8 mouse cellular contexts compared by ENCODE assay signal in genomic region chr15:80709593-80709992, GRCm38 (mm10). TPM values are rescaled to one million over a fixed set of nuclear protein-coding genes. Genes with fewer than 3 reads are reported as not detected.
DNase-seq lines count a peak whose midpoint lies in the region; ATAC-seq lines count a peak whose summit lies in the region.

No protein-coding gene starts in this region.

- no peaks in the 10 kb centered on the region for H3K27me3 ChIP-seq in limb, embryonic 13.5 days
- H3K27me3 ChIP-seq in limb, embryonic 10.5 days (ENCODE audit: low read depth, poor library complexity, severe bottlenecking) = no peaks in the 10 kb centered on the region
- no peaks in the 10 kb centered on the region for H3K27me3 ChIP-seq in neural tube, embryonic 15.5 days (replicated peaks)

- intact Hi-C loops in gastrocnemius, postnatal 36 days (cut with DNase I) = loop anchor here (5.0 kb wide), 4 partner anchors 73 to 238 kb away; partner anchors contain the start of gene Adsl

- no peaks in the 10 kb centered on the region for H3K9me3 ChIP-seq in limb, embryonic 13.5 days
- no peaks in the 10 kb centered on the region for H3K9me3 ChIP-seq in limb, embryonic 10.5 days (replicated peaks)
- H3K9me3 ChIP-seq in neural tube, embryonic 15.5 days (replicated peaks) = no peaks in the 10 kb centered on the region

- no peak for ATAC-seq in limb, embryonic 13.5 days (ENCODE audit: low FRiP score, low read depth)
- no peak for ATAC-seq in neural tube, embryonic 15.5 days (ENCODE audit: low FRiP score)

- H3K36me3 ChIP-seq in limb, embryonic 13.5 days = no peaks in the 10 kb centered on the region
- H3K36me3 ChIP-seq in limb, embryonic 10.5 days = no peaks in the 10 kb centered on the region
- H3K36me3 ChIP-seq in neural tube, embryonic 15.5 days = no peaks in the 10 kb centered on the region

- H3K4me1 ChIP-seq in limb, embryonic 13.5 days = peaks cover 45% of the 10 kb centered on the region
- H3K4me1 ChIP-seq in limb, embryonic 10.5 days = peaks cover 24% of the 10 kb centered on the region
- peaks cover 42% of the 10 kb centered on the region for H3K4me1 ChIP-seq in neural tube, embryonic 15.5 days

- H3K9ac ChIP-seq in limb, embryonic 13.5 days = no peak overlapping the region
- no peak overlapping the region for H3K9ac ChIP-seq in neural tube, embryonic 15.5 days (replicated peaks)

- DNase-seq in limb, embryonic 10.5 days (ENCODE audit: low spot score) = no peak
- peak; percentile 48 to 69 for DNase-seq in adrenal gland, postnatal 36 days
- peak; percentile 31 to 36 for DNase-seq in gastrocnemius, postnatal 36 days
- DNase-seq in kidney, postnatal 25 days = peak; percentile 60 to 61
- DNase-seq in thymus, postnatal 10 days (ENCODE audit: low spot score in 2 of 2) = no peak
- no peak for DNase-seq in c-Kit-positive CD71-positive TER-119-positive erythroid progenitor cells, embryonic 14.5 days (ENCODE audit: low spot score)

- no peak overlapping the region for H3K4me3 ChIP-seq in limb, embryonic 13.5 days
- H3K4me3 ChIP-seq in limb, embryonic 10.5 days = no peak overlapping the region
- no peak overlapping the region for H3K4me3 ChIP-seq in neural tube, embryonic 15.5 days (replicated peaks)

- 0 out of 2 replicates have a peak overlapping the region, but pooled peaks have one; percentile 3 for H3K4me2 ChIP-seq in limb, embryonic 13.5 days (replicated peaks)
- no peak overlapping the region for H3K4me2 ChIP-seq in neural tube, embryonic 15.5 days

- H3K27ac ChIP-seq in limb, embryonic 13.5 days = no peak overlapping the region
- H3K27ac ChIP-seq in limb, embryonic 10.5 days = no peak overlapping the region
- H3K27ac ChIP-seq in neural tube, embryonic 15.5 days (replicated peaks) = 0 out of 2 replicates have a peak overlapping the region, but pooled peaks have one; percentile 28

- WGBS in limb, embryonic 13.5 days = 42% methylated on average over 6 of the region's 6 CpGs
- WGBS in limb, embryonic 10.5 days = 68% methylated on average over 6 of the region's 6 CpGs
- WGBS in neural tube, embryonic 15.5 days = 40% methylated on average over 6 of the region's 6 CpGs

RNA-seq across cellular contexts. Expression of gene Tnrc6b, which starts 1.5 kb away (rescaled TPM):
- polyA plus RNA-seq in limb, embryonic 13.5 days (2015; fragmentation: Nextera tagmentation; extraction: Ambion mirVana) = 31.9 and 34.7 TPM in 2 replicates
- 31.0 and 40.1 TPM in 2 replicates for polyA plus RNA-seq in limb, embryonic 10.5 days (2016; fragmentation: Nextera tagmentation; extraction: Ambion mirVana)
- total RNA-seq in adrenal gland, postnatal 36 days (2021) = 10 to 100 TPM; 46.5 to 56.9 TPM
- 10 to 100 TPM; 38.3 to 51.1 TPM for total RNA-seq in gastrocnemius, postnatal 36 days (2021)
- polyA plus RNA-seq in neural tube, embryonic 15.5 days (2015; fragmentation: Nextera tagmentation; extraction: Ambion mirVana) = 30.3 and 33.2 TPM in 2 replicates

RNA-seq across cellular contexts. Expression of gene Fam83f, which starts 37.9 kb away (rescaled TPM):
- 1.5 and 1.6 TPM in 2 replicates for polyA plus RNA-seq in limb, embryonic 13.5 days (2015; fragmentation: Nextera tagmentation; extraction: Ambion mirVana)
- polyA plus RNA-seq in limb, embryonic 10.5 days (2016; fragmentation: Nextera tagmentation; extraction: Ambion mirVana) = 0.98 and 1.2 TPM in 2 replicates
- under 1 TPM; 0.13 to 0.16 TPM for total RNA-seq in adrenal gland, postnatal 36 days (2021)
- total RNA-seq in gastrocnemius, postnatal 36 days (2021) = under 1 TPM; 0.20 to 0.22 TPM
- polyA plus RNA-seq in neural tube, embryonic 15.5 days (2015; fragmentation: Nextera tagmentation; extraction: Ambion mirVana) = 0.23 and 2.4 TPM in 2 replicates

Comparison
In these comparisons a context has a peak if more than half of its experiments do, and no peak if none do; other contexts are left out.
1. DNase-seq: peak in adrenal gland, postnatal 36 days (2 of 2), gastrocnemius, postnatal 36 days (2 of 2) and kidney, postnatal 25 days (2 of 2); none in limb, embryonic 10.5 days (single experiment), thymus, postnatal 10 days (0 of 2) and c-Kit-positive CD71-positive TER-119-positive erythroid progenitor cells, embryonic 14.5 days (single experiment).